Mouse (Mus musculus): ENCODE measurements around the gene Defb35.
"Not testable (repeated sequence)": the region's sequence is repeated elsewhere in the genome, so short reads cannot be mapped to it uniquely, and the experiment has no call there.

The Defb35 gene

DNA sequence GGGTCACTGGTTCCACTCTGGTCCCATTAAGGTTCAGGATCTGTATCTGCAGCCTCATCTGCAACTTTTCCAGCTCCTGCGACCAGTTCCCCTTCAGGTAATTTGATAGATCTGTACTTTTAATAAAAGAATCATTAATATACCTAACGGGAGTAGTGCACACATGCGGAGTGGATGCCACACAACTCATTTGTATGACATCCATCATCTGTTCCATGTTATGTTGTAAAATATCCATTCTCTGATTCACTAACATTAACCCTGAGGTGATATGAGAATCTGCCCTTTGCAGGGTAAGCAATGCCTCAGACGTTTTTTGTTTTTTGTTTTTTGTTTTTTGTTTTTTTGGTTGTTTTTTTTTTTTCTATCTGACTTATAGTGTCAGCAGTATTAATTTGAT lies at the start of gene Defb35:
TSS of gene Defb35 (plus strand) at position 301 of the 400 bp plus-strand sequence.
- DNase-seq (ENCODE audit: low read depth, low spot score): not testable (repeated sequence)

DNA sequence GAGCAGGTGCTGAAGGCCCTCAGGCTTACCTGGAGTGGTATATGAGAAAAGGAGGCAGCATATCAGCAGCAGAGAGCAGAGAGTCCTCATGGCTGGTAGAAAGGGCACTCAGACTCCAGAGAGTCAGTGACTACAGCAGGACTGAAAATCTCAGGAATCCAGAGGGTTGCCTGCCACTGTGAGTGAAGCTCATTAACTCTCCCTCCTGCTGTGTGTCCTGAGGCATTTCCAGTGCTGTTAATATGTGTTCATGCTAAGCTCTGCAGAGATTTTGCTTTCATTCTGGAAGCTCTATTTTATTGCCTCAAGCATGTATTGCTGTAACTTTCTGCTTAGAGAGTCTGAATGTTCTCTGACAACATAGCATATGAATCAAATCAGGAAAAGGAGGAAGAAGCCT lies 31.9 kb upstream of the Defb35 start, which contains the start of gene Defb11:
TSS of gene Defb11 (minus strand) at position 123 of the 400 bp plus-strand sequence.
- not testable (repeated sequence) for DNase-seq (ENCODE audit: low read depth, low spot score)

DNA sequence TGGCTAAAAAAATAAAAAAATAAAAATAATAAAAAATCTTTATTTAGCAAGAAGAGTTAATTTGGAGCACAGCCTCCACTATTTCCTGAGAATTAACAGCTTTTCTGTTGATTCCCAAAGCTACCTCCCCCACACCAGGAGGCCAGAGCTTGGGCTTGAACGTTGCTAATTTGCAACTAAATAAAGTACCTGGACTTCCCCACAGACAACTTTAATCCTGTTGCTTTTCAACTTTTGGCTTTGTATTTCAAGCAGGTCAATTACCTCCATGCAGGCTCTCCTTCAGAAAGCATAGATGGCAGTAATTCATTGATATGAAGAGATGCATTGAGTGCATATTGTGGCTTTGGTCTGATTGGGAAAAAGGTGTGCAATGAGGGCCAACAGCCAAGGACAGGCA lies 26.2 kb upstream of the Defb35 start:
- no peak for DNase-seq (ENCODE audit: low read depth, low spot score)

DNA sequence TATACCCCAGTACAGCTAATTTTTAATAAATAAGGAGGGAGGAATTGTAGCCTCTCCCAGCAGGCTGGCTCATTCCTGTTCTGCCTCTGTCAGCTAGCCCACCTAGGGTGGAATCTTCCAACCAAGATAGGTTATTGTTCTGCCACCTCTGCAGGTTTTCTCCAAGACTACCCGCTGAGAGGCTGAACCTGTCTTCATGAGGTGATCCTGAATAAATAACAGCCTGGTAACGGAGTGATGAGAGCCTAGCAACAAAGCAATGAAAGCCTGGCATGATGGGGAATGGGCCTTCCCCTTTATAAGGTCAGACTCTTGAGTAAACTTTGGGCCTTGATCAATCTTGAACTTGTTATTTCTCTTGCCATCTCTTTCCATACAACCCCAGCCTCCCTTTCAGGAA lies 25.6 kb upstream of the Defb35 start:
- no peak for DNase-seq (ENCODE audit: low read depth, low spot score)

DNA sequence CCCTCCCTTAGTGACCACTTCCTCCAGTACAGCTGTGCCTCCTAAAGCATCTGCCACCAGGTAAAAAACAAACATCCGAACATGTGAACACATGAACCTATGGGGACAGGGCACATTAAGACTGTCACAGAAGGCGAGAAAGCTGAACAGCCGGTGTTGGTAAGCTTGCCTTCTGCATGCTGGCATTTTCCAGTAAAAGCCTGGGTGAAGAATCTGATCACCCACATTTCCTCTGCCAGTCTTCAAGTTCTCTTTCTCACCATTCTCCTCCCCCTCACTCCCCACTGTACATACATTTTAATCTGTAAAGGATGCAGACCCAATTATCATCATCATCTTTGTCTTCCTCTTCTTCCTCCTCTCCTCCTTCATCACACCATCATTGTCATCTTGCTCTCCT lies 22.5 kb upstream of the Defb35 start:
- no peak for DNase-seq (ENCODE audit: low read depth, low spot score)

DNA sequence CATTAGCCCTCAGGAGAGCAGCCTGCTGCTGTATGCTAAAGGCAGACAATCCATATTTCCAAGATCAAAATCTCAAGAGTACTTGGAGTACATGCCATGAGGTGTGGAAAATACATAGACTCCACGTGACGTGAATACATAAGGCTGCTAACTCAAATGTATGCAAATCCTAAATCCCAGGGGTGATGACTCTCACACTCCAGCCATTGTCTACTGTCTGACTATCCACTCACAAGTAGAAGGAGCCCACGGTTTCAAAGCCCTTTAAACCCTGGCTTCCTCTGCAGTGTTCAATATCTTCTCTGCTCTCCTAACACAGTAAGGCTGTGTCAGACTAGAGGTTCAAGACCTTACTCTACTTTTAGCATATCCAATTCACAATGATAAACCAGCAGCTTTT lies 7.4 kb upstream of the Defb35 start:
- DNase-seq (ENCODE audit: low read depth, low spot score): not testable (repeated sequence)

DNA sequence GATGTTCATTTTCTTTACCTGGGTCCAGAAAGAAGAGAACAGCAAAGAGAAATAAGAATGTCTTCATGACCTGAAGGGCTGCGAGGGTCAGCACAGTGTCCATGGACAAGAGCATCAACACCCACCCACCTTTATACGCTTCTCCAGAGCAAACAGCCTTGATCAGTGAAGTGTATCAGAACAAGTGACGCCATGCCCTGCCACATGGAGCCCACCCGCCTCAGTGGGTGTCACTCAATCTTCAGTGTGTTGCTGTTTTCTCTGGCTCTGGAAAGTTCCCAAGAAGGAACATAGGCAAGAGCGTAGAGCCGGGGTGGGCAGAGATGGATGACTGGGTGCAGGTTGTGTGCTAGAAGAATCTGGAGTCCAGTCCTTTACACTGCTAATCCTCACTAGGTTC lies 5.5 kb upstream of the Defb35 start, which contains the start of gene Defb15:
TSS of gene Defb15 (minus strand) at position 101 of the 400 bp plus-strand sequence.
- DNase-seq (ENCODE audit: low read depth, low spot score): no peak

DNA sequence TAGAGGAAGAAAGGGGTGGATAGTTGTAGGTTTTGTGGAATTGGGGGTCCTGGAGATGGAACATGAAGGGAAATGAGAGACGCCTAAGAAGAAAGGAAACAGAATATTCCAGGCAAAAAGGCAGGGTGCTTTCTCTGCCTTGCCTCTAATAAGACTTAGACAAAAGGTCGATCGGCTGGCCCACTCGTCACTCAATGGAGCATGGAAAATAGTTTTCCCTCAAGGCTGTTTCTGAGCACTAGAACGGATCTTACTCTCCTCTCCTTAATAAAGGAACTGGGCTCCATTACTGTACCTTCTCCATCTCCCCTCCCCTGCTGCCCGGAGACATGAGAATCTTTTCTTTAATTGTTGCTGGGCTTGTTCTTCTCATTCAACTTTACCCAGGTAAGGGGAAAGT lies 8.3 kb downstream of the Defb35 start, which contains the start of gene Defb13:
TSS of gene Defb13 (plus strand) at position 301 of the 400 bp plus-strand sequence.
- no peak for DNase-seq (ENCODE audit: low read depth, low spot score)

DNA sequence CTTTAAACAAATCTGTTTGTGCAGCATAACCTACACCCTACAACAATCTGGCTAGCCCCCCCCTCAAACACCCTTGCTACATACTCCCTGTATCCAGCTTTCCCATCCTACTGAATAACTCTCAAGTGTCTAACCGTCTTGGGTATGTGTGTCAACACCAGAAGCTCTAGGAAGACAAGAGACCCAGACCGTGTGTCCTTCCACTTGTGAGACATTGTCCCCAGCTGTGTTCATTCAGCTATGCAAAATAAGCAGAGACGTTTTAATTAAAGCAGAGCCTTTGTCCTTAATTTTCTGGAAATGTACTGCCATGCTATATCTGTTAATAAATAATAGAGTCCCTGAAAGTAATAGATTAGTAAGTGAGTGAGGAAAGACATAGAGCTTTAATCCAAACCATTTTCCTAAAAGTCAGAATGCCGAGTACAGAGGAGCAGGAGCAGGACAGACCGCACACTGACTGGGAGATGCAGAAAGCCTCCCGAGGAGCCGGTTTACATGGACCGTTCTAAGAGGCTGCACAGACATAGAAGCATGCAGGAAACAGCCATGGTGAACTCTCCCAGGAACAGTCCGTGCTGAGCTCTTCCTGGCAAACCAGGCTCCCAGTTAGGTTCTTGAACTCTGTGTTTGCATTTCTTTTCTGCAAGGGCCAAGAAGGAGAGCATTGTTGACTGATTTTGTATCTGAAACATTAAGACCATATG lies 9.3 kb downstream of the Defb35 start:
- DNase-seq (ENCODE audit: low read depth, low spot score): no peak

DNA sequence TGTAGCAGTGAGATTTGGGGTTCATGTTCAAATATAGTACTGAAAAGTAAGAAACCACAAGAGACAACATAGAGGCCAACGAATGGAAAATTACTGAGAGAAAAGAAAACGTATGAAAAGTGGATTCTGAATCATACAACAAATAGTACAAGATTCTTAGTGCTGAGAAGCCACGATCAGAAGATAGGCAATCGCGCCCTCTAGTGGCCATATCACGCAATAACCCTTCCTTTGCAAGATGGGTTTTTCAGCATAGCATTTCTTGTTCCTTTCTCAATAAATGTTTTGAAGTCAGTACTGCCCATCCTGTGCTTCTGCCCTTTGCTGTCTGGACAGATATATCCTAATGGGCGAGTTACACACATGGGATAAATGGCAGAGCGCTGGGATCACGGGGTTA lies 17.2 kb downstream of the Defb35 start:
- DNase-seq (ENCODE audit: low read depth, low spot score): peak; percentile 51

DNA sequence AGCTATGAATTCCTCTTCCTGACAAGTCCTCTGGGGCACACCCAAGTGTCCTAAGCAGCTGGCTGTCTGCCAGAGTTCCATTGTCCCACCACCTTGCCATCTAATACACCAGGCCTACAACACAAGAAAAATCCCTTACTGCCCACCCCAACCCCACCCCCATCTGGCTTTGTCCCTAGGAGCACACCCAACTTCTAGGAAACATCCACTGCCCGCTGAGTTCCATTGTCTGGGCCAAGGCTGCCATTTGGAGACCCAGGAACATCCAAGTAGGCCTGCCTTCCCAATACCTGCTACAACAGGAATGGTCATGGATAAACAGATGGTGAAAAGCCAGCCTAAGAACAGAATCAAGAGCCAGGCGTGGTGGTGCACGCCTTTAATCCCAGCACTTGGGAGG lies 18.2 kb downstream of the Defb35 start:
- no peak for DNase-seq (ENCODE audit: low read depth, low spot score)

DNA sequence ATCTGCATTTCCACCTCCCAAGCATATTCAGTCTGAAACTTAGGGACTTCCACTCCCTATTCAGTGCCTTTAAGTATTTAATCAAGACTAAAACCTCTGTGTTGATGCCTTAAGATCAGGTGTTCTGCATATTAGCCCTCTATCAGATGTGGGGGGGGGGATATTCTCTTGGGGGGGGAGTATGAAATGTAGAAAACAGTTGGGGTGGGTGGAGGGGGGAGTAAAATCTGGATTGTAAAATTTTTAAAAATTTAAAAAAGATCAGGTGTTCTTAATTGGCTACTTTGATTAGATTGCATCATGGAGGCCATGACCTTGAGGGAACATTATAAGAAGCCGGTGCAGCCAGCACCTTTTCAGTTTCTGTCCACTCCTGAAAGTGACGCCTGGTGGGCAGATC lies 20.3 kb downstream of the Defb35 start, which contains the start of gene Fam90a1a:
TSS of gene Fam90a1a (plus strand) at position 301 of the 400 bp plus-strand sequence.
- DNase-seq (ENCODE audit: low read depth, low spot score): no peak

DNA sequence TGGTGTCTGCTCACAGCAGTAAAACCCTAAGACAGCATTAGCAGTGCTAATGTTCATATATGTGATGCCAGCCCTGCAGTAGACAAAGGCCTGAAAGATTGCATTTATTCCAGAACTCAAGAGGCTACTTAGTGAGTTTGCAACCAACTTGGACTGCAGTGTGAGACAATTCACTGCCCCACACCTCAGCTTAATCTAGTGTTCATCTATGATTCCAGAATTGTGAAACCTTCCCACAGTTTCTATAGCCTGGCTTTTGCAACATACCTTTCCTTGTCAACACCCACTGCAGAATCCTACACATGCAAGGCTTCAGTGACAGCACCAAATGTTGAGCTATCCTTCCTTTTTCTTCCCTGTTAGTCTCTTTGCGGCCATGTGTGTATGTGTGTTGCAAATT lies 28.5 kb downstream of the Defb35 start:
- DNase-seq (ENCODE audit: low read depth, low spot score): no peak

DNA sequence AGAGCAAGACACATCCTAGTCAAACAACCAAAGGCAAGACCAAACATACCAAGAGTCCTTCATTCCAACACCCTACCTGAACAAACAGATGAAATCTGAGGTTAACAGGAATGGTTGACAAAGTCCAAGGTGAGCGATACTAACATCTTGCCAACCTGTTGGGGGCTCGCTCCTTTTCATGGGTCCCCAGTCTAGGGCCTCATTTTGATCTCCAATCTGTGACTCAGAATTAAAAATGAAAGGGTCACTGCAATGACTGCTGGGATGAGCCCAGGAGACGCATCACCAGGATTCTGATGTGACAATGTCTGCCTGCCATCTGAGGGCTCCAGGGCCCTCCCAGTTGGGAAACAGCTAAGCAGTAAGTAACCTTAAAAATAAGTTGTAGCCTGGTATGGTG lies 31.3 kb downstream of the Defb35 start, which contains the start of gene Ccdc70:
TSS of gene Ccdc70 (plus strand) at position 301 of the 400 bp plus-strand sequence.
- DNase-seq (ENCODE audit: low read depth, low spot score): no peak

DNA sequence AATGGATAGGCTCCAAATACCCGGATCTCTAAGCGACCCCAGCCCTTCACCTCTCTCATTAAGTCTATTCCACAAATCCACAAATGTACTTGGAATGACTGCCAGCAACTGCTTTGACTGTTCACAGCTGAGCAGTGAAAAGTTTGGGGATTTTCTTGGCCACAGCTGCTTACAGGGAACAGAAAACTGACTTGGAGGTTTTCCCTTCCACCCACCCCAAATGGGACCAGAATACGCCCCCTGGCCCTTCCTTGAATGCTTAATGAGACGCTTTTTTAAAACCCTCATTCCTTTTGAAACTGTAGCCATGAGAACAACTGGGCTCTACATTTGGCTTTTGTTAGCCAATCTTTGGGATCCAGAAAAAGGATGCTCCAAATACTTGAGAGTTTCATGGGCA lies 40.0 kb downstream of the Defb35 start:
- DNase-seq (ENCODE audit: low read depth, low spot score): no peak

DNA sequence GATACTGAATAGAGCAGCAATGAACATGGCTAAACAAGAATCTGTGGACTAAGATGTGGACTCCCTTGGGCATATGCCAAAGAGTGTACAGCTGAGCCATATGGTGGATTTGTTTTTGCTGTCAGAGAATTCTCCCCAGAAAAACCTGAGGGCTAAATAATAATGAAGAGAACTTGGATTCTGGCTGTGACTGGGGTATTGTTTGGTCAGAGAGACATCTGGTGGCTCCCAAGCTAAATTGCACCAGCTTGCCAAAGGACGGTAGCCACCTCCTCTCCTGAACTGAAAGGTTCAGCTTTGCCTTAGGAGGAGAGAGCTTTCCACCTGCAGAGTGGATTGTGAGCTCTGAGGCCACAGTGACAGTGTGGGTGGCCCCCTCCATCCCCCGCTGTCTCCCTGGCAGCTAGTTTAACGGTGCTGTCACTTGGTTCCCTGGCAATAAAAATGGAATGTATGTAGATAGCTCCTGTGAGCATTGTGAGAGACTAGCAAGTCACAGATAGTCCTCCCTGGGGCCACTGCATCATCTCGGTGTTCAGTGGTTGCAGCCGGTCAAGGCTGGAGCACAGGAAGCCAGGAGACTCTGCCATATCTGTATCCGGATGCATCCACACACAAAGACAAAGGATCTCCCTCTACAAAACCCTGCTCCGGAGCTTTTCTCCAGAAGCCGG lies 43.6 kb downstream of the Defb35 start:
- peak; percentile 13 for DNase-seq (ENCODE audit: low read depth, low spot score)

Measured in A20 (cell line).